Mouse (Mus musculus): ENCODE data around the gene Aamp.
"Not testable (repeated sequence)": the region's sequence is repeated elsewhere in the genome, so short reads cannot be mapped to it uniquely, and the experiment has no call there.

Gene Aamp

DNA sequence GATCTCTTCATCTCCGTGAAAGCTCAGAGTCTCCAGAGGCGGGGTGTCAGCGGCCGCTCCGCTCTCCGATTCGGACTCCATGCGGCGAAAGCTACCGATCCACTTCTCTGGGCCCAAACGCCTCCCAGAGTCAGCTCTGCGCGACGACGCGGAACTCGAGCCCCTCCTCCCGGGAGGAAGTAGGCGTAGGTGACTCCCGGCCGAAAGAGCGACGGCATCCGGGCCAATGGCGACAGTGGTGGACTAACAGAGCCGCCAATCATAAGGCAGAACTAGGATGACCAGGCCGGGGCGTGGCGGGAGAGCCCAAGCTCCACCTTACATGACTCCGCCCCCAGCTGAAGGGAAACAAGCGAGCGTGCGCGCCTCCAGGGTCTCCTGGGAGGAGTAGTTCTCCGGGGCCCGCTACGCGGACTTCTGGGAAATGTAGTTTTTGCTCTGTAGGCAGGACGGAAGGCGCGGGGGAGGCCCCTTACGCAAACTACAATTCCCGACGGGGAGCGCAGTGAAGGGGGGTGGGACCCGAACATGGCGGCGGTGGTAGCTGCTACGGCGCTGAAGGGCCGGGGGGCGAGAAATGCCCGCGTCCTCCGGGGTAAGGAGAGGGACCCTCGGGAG is at the start of gene Aamp, which contains the start of gene Pnkd:
Gene Aamp (minus strand): TSS at position 196 of the 618 bp plus-strand sequence.
Gene Pnkd (plus strand): TSS at position 388 of the 618 bp plus-strand sequence.
- peak; percentile 100 for DNase-seq

DNA sequence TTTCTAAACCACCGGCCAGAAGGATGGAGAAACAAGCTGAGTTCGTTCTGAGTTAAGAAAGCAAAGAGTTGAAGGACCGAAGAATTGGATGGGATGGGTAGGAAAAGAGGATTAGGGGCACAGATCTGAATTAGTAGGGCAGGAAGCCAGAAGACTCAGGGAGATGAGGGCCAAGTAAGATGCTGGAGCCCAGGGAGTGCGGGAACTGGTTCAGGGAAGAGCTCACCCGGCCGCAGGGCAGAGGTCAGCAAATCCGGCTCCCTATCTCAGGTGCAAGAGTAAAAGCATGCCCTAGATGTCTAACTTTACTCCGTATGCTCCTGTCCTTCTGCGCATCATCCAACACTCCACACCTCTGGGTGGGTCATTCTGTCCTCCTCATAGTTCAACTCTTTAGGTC is 48.4 kb upstream of the Aamp start:
- no peak for DNase-seq

DNA sequence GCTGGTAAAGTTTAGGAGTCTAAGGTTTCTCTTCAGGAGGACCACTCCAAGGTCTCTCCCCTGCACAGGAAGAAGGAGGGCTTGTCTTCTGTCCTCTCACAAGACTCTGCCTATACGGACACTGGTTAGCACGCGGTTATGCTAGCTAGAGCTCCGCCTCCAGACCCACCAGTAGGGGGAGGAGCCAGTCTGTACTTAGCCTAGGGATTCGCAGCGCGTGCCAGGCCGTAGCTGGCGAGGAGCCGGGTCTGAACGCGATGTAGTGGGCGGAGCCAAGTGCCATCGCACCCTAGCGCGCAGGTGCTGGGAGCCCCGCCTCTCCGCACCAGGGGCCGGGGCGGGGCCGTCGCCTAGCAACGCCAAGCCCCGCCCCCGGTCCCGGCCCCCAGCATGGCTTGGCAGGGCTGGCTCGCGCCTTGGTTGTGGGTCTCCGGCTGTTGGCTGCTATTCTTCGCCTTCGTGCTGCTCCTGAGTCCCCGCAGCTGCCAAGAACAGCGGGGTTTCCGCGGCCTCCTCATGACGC is 47.8 kb upstream of the Aamp start:
- DNase-seq = peak; percentile 97

DNA sequence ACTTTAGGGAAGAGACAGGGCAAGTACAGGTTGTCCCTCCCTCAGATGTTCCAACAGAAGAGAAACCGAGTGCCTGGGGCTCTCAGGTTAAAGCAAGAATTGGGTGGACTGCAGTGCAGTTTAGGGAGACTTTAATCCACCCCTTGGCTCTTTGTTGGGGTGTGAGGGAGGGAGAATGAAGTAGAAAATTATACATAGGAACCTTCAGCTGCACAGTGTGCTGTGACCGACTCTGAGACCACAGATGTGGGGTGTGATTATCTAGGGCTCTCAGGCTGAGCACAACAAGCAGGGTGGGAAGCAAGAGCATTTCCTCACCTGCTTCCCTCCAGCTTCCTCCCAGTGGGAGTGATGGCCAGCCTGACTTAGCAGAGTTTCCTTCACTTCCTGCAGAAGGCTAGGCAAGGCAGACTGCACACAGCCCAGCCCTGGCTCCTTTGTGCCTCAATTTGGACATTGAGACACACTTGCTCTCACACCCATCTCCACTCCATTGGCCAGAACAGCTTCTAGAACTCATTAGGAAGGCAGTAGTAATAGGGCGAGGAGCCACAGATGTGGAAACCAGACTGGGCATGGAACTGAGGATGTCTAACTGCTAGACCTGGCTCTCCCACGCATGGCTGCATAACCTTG is 46.6 kb upstream of the Aamp start:
- DNase-seq = peak in 1 of 2 experiments; percentile 44

DNA sequence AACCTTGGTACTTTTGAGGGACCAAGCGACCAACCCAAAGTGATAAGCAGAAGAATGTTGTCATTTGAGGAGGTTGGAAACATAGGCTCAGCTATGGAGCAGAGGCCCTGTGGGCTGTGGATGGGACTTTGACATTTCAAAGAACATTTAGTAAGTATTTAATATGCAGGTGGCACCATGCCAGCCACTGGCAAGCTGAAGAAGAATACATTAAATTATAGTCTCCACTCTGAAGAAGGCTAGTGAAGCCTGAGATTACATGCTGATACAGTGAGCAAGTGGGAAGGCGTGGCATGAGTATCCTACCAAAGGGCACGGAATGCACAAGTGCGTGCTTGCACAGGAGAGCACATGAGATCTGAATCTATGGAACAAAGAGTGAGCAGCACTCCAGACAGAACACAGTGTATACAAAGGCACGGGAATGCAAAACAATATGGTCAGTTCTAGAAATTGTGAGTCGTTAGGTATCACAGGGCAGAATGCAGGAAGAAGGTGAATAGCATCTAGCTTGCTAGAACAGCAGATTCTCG is 45.4 kb upstream of the Aamp start:
- DNase-seq = peak in 1 of 2 experiments; percentile 36

DNA sequence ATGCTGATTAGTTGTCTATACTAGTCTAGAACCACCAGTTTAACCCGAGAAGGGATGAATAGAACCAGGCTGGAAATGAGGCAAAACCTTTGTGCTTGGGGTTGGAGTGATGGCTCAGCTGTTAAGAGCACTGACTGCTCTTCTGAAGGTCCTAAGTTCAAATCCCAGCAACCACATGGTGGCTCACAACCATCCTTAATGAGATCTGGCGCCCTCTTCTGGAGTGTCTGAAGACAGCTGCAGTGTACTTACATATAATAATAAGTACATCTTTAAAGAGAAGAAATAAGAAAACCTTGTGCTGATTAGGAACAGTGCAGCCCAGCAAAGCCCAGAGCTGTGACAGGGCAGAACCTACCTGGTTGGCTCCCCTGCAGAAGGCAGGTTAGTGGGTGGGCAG is 42.4 kb upstream of the Aamp start:
- not testable (repeated sequence) for DNase-seq

DNA sequence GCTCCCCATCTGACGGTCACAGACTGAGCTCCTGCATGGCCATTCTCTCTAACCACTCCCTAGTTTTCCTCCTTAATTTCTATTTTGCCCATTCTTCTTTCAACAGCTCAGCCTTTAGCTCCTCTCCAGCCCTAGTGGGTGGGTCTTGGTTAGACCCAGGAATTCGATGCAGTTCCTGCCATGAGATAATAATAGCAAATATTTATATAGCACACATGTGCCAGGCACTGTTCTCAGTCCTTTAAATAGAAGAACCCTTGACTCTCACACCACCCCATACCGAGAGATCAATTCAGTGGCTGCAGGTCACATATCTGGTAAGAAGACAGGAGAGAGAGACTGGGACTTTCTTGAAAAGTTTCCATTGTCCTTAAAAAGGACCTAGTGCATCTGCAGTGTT is 36.9 kb upstream of the Aamp start:
- DNase-seq = no peak

DNA sequence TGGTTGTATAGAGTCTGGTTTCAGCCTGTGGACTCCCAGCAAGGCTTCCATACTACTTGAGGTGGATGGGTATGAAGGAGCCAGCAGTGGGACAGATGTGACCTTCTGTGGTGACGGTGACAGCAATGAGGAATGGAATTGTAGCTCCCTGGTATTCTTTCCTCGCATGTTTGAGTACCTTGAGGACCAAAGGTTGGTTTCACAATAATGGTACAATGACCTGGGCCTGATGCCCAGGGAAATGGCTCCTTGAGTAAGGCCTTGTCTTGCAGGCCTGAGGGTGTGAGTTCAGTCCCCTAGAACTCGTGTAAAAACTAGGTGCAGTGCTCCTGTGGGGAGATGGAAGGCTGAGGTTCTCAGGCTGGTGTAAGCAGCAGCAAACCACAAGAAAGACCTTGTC is 34.2 kb upstream of the Aamp start:
- no peak for DNase-seq

DNA sequence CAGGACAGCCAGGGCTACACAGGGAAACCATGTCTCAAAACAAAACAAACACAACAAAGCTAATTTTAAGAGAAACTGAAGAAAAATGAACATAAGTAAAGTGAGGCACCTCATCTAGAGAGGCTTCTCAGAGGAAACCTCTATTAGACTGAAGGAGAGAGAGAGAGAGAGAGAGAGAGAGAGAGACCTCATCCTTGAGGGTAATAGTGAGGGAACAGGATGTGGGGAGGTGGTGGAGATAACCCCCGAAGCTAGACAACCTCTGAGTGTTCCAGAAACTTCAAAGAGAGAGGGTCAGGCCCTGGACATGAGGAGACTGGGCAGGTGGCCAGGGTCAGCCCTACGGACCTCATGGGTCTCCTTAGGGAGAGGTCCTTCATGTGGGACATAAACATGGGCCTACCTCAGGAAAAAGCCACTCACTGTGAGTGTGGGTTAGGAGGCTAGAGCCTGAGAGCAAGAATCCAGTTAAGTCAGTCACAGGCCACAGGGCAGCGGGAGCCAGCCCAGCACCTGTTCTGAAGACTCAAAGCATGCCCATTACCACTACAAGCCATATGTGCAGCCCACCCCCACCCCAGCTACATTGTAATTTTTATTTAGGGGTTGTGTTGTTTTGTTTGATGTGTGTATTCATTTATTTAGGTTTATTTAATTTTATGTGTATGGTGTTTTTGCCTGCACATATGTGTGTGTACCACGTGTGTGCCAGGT is 31.7 kb upstream of the Aamp start:
- peak; percentile 47 to 77 for DNase-seq

DNA sequence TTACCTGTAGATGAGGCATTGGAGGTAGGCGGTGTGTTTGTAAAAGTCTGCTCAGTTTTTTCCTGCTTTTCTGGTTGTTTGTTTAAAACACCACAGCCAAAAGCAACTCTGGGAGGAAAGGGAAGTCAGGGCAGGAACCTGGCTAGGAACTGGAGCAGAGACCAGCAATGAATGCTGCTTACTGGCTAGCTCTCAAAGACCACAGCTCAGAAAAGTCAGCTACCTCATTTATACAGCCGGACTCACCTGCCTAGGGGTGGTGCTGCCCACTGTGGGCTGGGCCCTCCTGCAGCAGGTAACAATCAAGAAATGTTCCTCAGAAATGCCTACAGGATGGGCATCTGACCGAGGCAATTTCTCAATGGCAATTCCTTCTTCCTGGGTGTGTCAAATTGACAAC is 30.3 kb upstream of the Aamp start:
- no peak for DNase-seq

DNA sequence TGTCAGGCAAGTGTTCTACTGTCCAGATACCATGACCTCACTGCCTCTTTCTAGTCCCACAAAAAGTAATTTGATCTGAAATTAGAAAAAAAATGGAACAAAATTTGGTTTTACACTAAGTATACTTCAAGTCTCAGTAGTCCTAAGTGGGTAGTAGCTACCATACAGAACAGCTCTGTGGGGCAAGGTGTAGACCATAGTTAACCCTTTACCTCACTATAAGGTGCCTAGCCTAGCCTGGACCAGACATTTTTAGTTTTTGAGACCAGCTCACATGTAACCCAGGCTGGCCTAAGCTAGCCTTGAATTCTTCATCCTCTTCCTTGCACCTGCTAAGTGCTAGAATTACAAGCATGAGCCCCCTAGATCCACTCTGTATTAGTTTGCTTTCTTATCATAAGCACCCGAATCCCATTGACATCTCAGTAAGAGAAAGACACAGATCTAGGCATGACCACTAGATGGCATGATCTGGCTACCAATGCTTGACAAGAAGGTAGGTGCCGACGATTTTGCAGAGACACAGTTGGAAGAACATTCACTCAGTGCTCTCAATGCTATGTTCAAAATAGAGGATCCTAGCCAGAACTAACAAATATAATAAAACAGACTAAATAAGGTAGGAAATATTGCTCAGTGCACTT is 28.6 kb upstream of the Aamp start:
- DNase-seq = peak in 1 of 2 experiments; percentile 77

DNA sequence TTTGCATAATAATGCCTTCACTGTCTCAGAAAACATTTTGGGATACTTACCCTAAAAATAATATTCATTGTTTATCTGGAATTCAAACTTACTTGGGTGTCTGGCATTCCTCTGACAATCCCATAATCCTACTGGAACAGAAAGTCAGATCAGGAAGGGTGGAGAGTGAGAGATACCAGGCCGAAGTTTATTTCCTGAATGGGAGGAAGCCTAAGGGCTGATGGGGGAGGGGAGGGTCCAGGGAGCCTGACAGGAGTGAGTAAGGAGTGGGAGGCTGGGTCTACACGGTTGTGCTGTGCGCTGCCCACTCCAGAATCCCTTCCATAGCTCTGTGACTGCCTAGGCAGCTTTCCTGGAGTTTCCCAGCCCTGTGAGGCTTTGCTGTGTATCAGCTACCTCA is 25.2 kb upstream of the Aamp start:
- peak in 1 of 2 experiments; percentile 61 for DNase-seq

DNA sequence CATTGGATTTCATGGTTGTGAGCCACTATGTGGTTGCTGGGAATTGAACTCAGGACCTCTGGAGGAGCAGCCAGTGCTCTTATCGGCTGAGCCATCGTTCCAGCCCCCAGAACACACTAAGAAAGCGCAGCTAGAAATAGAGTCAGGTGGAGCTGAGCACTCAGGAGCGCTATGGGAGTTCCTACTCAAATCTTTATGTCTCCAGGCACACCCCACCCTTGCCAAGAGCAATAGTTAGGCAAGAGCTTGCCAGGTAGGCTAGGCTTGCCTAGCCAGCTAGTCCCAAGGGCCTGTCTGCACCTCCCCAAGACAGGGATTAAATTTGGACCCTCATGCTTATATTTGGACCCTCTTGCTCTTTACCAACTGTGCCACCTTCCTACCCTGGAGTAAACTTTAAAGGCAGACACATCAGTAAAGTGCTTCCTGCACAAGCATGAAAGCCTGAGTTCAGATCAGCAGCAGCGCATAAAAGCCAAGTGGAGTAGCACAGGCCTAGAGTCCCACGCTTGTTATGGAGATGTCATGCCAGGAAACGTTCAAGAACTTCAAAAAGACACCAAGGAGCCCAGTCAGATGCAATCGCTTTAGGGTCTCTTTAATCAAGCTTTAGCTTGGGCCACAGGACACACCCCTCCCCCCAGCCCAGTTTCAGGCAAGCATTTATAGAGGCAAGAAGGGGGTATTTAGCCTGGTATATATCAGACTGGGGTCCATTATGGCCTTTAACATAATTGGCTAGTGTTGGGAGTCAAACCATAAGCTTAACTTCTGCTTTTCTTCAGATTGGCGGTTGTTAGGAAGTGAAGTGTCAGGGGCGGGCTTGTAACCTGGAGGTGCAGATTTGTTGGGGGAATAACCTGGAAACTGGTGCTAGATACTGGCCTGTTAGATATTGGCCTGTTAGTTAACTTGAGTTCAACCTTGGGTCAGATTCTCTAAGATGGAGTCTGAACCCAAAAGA is 23.7 kb upstream of the Aamp start:
- no peak for DNase-seq

DNA sequence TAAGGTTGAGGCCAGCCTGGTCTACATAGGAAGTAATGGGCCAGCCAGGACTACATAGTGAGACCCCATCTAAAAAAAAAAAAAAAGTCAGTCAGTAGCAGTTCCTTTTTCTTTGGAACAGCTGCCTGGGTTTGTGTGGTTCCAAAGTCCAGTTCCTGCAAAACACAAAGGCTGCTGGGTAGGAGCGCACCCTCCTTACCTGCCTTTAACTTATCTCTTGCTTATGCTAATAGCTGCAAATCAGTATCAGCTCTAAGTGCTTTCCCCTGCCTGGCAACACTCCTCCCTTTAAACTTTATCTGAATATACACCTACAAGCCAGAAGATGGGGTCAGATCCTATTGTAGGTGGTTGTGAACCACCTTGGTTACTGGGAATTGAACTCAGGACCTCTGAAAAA is 22.6 kb upstream of the Aamp start:
- DNase-seq = no peak

DNA sequence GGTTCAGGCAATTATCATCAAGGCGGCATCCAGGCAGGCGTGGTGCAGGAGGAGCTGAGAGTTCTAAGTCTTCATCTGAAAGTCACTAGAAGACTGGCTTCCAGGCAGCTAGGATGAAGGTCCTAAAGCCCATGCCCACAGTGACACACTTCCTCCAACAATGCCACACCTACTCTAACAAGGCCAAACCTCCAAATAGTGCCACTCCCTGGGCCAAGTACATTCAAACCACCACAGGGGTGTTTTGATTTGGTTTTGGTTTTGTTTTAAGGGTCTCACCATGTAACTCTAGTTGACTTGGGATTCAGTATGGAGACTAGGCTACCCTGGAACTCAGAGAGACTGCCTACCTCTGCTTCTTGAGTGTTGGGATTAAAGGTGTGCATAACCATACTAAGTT is 21.0 kb upstream of the Aamp start, which contains the start of gene Tmbim1:
Gene Tmbim1 (minus strand): TSS at position 101 of the 400 bp plus-strand sequence.
- no peak for DNase-seq

DNA sequence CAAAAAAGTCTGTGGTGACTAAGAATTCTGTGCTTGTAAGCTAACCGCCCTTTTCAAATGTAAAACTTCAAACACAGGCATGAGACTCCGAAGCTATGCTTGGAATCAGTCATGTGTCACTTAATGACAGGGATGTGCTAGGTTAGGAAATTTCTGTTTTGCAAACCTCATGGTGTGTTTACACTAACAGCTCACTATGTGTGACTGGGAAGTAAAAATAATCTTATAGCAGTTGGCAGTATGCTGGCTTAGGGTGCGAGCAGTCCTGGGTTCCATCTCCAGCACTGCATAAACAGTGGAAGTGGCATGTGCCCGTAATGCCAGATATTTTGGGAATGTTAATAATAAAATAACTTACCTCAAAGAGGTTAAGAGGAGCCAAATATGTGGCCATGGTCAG is 20.4 kb upstream of the Aamp start:
- DNase-seq = peak in 1 of 2 experiments; percentile 52

DNA sequence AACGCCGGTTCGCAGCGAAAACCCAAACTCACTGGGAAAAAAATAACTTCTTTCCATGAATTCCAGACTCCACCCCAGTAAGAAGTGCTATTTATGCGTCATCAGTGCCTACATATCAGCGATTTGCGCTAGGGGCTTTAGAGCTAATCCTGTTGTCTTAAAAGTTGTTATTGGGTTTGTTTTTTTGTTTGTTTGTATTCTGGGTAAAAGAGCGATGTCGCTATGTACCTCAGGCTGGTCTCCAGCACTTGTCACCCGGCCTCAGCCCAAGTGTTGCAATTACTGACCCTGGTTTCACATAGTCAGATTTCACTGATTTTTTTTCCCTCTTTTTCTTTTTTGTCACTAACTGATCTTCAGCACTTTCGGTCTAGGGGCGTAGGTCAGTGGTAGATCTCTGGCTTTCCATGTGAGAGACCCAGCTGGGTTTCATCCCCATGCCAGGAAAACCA is 19.8 kb upstream of the Aamp start:
- DNase-seq = peak; percentile 34 to 67

DNA sequence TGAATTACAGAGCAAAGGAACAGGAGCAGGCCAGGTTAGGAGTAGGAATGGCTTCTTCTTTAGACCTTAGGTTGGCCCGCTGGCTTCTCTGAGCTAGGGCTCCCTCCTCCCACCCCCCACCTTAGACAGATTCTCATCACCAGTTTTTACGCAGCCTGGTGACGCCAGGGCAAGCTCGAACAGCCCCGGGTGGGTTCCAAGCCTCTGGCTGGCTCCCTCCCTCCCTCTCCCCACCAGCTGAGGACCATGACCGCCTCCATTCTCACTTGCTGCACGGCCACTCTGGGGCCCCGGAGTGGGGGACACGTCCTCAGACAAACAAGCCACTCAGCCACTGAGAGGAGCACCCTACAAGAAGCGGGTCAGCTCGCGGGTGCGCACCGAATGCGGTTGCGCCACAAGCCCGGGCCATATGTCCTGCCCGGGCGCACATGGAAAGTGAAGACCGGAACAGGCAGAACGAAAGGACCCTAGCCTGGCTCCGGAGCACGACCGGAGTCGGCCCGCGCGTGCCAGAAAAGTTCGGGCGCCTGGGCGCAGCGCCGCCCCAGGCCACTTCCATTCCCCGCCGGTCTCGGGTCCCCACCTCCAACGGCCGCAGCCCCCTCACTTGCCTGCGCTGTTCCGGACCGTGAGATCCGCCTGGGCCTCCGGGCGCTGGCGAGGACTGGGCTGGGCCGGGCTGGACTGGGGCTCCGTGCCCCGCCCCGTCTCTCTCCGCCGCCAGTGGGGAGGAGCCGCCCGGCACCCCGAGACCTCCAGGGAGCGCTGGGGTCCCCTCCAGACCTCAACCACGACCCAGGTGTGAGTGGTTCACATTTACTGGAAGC is 19.2 kb upstream of the Aamp start:
- DNase-seq = peak; percentile 87 to 89

DNA sequence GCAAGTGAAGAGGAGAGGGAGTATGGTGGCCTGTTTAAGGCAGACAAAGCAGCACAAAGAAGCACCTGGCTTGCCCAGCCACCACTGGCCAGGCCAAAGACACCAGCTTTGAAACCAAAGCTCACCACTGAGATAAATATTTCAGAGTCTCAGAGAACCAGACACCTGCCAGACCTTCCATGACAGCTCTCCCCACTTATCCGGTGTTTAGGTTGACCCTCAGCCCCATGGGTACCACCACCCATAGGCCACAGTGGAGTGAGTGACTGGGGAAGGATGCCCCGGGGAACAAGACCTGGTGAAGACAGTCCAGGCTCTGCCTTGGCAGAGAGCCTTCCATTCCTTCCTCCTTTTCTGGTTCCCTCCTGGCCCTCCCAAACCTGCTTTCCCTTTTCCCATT is 18.3 kb upstream of the Aamp start:
- peak in 1 of 2 experiments; percentile 8 for DNase-seq

DNA sequence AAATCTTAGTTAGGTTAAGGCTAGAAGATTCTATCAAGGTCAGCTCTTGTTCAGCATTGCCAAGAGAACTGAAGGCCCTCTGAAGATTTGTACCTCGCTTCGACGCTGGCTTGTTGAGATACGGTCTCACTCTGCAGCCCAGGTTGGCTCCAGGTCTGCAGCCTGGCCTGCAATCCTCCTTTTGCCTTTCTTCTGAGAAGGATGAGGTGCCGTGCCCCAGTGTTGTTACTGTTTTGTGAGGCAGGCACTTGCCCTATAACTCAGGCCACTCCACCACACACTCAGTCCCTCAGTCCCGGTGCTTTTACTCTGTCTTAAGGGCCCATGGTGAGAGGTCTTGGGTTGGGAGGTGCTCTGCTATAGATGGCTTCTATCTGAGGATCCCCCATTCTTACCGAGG is 17.7 kb upstream of the Aamp start:
- DNase-seq = no peak

Data from lung, postnatal 4 days (tissue).